Mouse (Mus musculus) testis, adult 2 months (tissue): ENCODE data around the gene Cdc42ep3.

Experiments
- CTCF ChIP-seq: fragments of 200-500 bp; IDR thresholded peaks from 2 replicates; pipeline ENCODE4 v1.5.1; 2012; ENCODE audit warnings: low read depth, mild to moderate bottlenecking, inconsistent platforms, low read length, moderate library complexity; ENCODE audit not compliant: control insufficient read depth, insufficient read depth, insufficient replicate concordance
- POLR2A ChIP-seq: fragments of 200-500 bp; IDR thresholded peaks from 2 replicates; pipeline ENCODE4 v1.6.1; 2012; ENCODE audit warnings: low read depth, mild to moderate bottlenecking, inconsistent platforms, low read length, moderate library complexity; ENCODE audit not compliant: control insufficient read depth

DNA sequence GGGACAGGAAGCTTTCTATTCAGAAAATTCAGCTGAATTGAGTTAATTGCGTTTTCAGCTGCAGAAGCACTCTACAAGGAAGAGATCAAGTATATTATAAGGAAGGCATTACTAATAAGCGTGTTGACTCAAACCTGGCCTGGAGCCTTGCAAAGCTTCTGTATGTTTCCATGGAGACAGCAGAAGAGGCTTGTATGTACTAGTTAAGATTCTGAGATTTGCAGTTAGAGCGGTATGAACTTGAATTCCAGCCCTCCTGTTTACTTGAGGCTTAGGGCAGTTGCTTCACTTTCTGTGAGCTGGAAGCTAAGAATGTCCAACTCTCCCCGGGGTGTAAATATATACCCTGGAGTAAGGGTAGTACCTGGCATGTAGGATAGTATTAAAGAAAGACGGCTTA lies 39.9 kb upstream of the Cdc42ep3 start:
- no peak for TF ChIP-seq POLR2A
- no peak for TF ChIP-seq CTCF
